8 mouse cellular contexts compared by ENCODE assay signal in genomic region chr10:93165416-93166381, GRCm38 (mm10). TPM values are rescaled to one million over a fixed set of nuclear protein-coding genes. Genes with fewer than 3 reads are reported as not detected.
DNase-seq lines count a peak whose midpoint lies in the region; ATAC-seq and TF ChIP-seq lines count a peak whose summit lies in the region.

No protein-coding gene starts in this region.

- no peaks in the 10 kb centered on the region for H3K27me3 ChIP-seq in spleen, adult 2 months (ENCODE audit: control insufficient read depth, insufficient read depth, low read length)
- no peaks in the 10 kb centered on the region for H3K27me3 ChIP-seq in embryonic facial prominence, embryonic 12.5 days
- no peaks in the 10 kb centered on the region for H3K27me3 ChIP-seq in hindbrain, postnatal 0 days (ENCODE audit: insufficient read depth, low read length)
- no peaks in the 10 kb centered on the region for H3K27me3 ChIP-seq in midbrain, postnatal 0 days (ENCODE audit: insufficient read depth, low read length)

- no peak for TF ChIP-seq POLR2A in spleen, adult 2 months (IDR thresholded peaks at IDR 0.05; ENCODE audit: low read depth, low read length)

- ATAC-seq in embryonic facial prominence, embryonic 12.5 days (ENCODE audit: insufficient number of reproducible peaks, insufficient read depth, low FRiP score, low TSS enrichment), result no peak
- ATAC-seq in hindbrain, postnatal 0 days, result no peak
- ATAC-seq in midbrain, postnatal 0 days (ENCODE audit: low FRiP score), result no peak

- TF ChIP-seq CTCF in spleen, adult 2 months (IDR thresholded peaks at IDR 0.05; ENCODE audit: extremely low read depth, insufficient read depth, insufficient read length, insufficient replicate concordance), result no peak
- no peak for TF ChIP-seq CTCF in hindbrain, postnatal 0 days (IDR thresholded peaks at IDR 0.05; ENCODE audit: low read depth)
- TF ChIP-seq CTCF in midbrain, postnatal 0 days (IDR thresholded peaks at IDR 0.05), result no peak

- peak overlapping the region; percentile 16; the same call in 1 of the 2 replicates for H3K4me3 ChIP-seq in spleen, adult 2 months (ENCODE audit: extremely low read depth, insufficient read depth, insufficient read length)
- H3K4me3 ChIP-seq in embryonic facial prominence, embryonic 12.5 days, result no peak overlapping the region; the same call in 1 of the 2 replicates
- no peak overlapping the region for H3K4me3 ChIP-seq in hindbrain, postnatal 0 days (ENCODE audit: low read length)
- H3K4me3 ChIP-seq in midbrain, postnatal 0 days (ENCODE audit: low read depth, low read length), result peak overlapping the region; percentile 10; the same call in 1 of the 2 replicates

- peak overlapping the region; percentile 91 for H3K27ac ChIP-seq in spleen, adult 2 months (ENCODE audit: insufficient read depth, low read length)
- peak overlapping the region; percentile 69; the same call in 1 of the 2 replicates for H3K27ac ChIP-seq in embryonic facial prominence, embryonic 12.5 days
- peak overlapping the region; percentile 46; the same call in 1 of the 2 replicates for H3K27ac ChIP-seq in hindbrain, postnatal 0 days
- 0 out of 2 replicates have a peak overlapping the region, but pooled peaks have one; percentile 18 for H3K27ac ChIP-seq in midbrain, postnatal 0 days (ENCODE audit: low read depth, low read length)

- peak in 1 of 2 experiments; percentile 21 for DNase-seq in spleen, adult 2 months (ENCODE audit: low read depth in 1 of 2, low spot score in 2 of 2)
- DNase-seq in spleen, adult 12 weeks (ENCODE audit: low spot score), result no peak
- DNase-seq in hindbrain, postnatal 0 days (ENCODE audit: low spot score), result peak; percentile 22
- no peak for DNase-seq in midbrain, postnatal 0 days (ENCODE audit: low spot score)
- no peak for DNase-seq in left cerebral cortex, postnatal 4 days
- no peak for DNase-seq in adrenal gland, postnatal 10 days
- no peak for DNase-seq in gastrocnemius, postnatal 10 days

- intact Hi-C loops in left cerebral cortex, postnatal 4 days (cut with DNase I), result loop anchor here (10.0 kb wide), 2 partner anchors 49 to 91 kb away; no protein-coding TSS in a partner anchor

- H3K36me3 ChIP-seq in spleen, adult 2 months (ENCODE audit: control insufficient read depth, insufficient read depth, low read length), result no peaks in the 10 kb centered on the region
- no peaks in the 10 kb centered on the region for H3K36me3 ChIP-seq in embryonic facial prominence, embryonic 12.5 days
- H3K36me3 ChIP-seq in hindbrain, postnatal 0 days (ENCODE audit: insufficient read depth, low read length), result no peaks in the 10 kb centered on the region
- no peaks in the 10 kb centered on the region for H3K36me3 ChIP-seq in midbrain, postnatal 0 days (ENCODE audit: insufficient read depth, low read length)

- H3K9ac ChIP-seq in embryonic facial prominence, embryonic 12.5 days, result no peak overlapping the region
- 0 out of 2 replicates have a peak overlapping the region, but pooled peaks have one; percentile 15 for H3K9ac ChIP-seq in hindbrain, postnatal 0 days (replicated peaks; ENCODE audit: low read length)
- H3K9ac ChIP-seq in midbrain, postnatal 0 days (replicated peaks; ENCODE audit: low read length, poor library complexity, severe bottlenecking), result 0 out of 2 replicates have a peak overlapping the region, but pooled peaks have one; percentile 33

- WGBS in spleen, adult 2 months, result 6% methylated on average over 14 of the region's 14 CpGs
- 11% methylated on average over 14 of the region's 14 CpGs for WGBS in embryonic facial prominence, embryonic 12.5 days
- WGBS in hindbrain, postnatal 0 days, result 13% methylated on average over 14 of the region's 14 CpGs
- WGBS in midbrain, postnatal 0 days, result 15% methylated on average over 14 of the region's 14 CpGs

- no peaks in the 10 kb centered on the region for H3K9me3 ChIP-seq in embryonic facial prominence, embryonic 12.5 days
- no peaks in the 10 kb centered on the region for H3K9me3 ChIP-seq in hindbrain, postnatal 0 days (ENCODE audit: low read length)
- H3K9me3 ChIP-seq in midbrain, postnatal 0 days (ENCODE audit: low read length), result no peaks in the 10 kb centered on the region

- H3K4me1 ChIP-seq in spleen, adult 2 months (ENCODE audit: control insufficient read depth, insufficient read depth, insufficient read length), result peaks cover 25% of the 10 kb centered on the region
- peaks cover 26% of the 10 kb centered on the region for H3K4me1 ChIP-seq in embryonic facial prominence, embryonic 12.5 days
- peaks cover 11% of the 10 kb centered on the region; the same call in 1 of the 2 replicates for H3K4me1 ChIP-seq in hindbrain, postnatal 0 days (ENCODE audit: insufficient read depth, low read length)
- H3K4me1 ChIP-seq in midbrain, postnatal 0 days (ENCODE audit: insufficient read depth, low read length), result peaks cover 18% of the 10 kb centered on the region

- H3K4me2 ChIP-seq in embryonic facial prominence, embryonic 12.5 days (replicated peaks), result peak overlapping the region; percentile 33
- H3K4me2 ChIP-seq in hindbrain, postnatal 0 days (ENCODE audit: low read depth, low read length), result peak overlapping the region; percentile 43
- peak overlapping the region; percentile 33 for H3K4me2 ChIP-seq in midbrain, postnatal 0 days (ENCODE audit: low read depth, low read length, poor library complexity, severe bottlenecking)

RNA-seq across cellular contexts. Expression of gene Cdk17, which starts 5.0 kb away (rescaled TPM):
- 18.5 and 27.3 TPM in 2 replicates for polyA plus RNA-seq in spleen, adult 2 months (2012; rRNA removed)
- 26.0 and 28.2 TPM in 2 replicates for polyA plus RNA-seq in embryonic facial prominence, embryonic 12.5 days (2016; fragmentation: Nextera tagmentation; extraction: Ambion mirVana)
- 63.3 and 82.1 TPM in 2 replicates for total RNA-seq in hindbrain, postnatal 0 days (2014; rRNA removed)
- 32.4 and 32.6 TPM in 2 replicates for polyA plus RNA-seq in hindbrain, postnatal 0 days (2015; fragmentation: Nextera tagmentation; extraction: Ambion mirVana)
- total RNA-seq in midbrain, postnatal 0 days (2014; rRNA removed), result 91.1 and 105 TPM in 2 replicates
- polyA plus RNA-seq in midbrain, postnatal 0 days (2015; fragmentation: Nextera tagmentation; extraction: Ambion mirVana), result 33.4 and 34.3 TPM in 2 replicates
- total RNA-seq in left cerebral cortex, postnatal 4 days (2021), result 100 to 1,000 TPM; 102 to 106 TPM
- total RNA-seq in adrenal gland, postnatal 10 days (2021), result 10 to 100 TPM; 37.3 to 38.7 TPM
- total RNA-seq in gastrocnemius, postnatal 10 days (2021), result 10 to 100 TPM; 18.6 to 22.6 TPM

Comparison
In these comparisons a context has a peak if more than half of its experiments do, and no peak if none do; other contexts are left out.
1. H3K27ac ChIP-seq: peak in every context shown above with its lines; median percentile 91 in spleen, adult 2 months; 69 in embryonic facial prominence, embryonic 12.5 days; 46 in hindbrain, postnatal 0 days; 18 in midbrain, postnatal 0 days.
2. H3K4me3 ChIP-seq: peak in spleen, adult 2 months (single experiment) and midbrain, postnatal 0 days (single experiment); none in embryonic facial prominence, embryonic 12.5 days (single experiment) and hindbrain, postnatal 0 days (single experiment).
3. Peak in every context shown above with its lines, with median percentiles within 50 percentile points of each other: H3K4me2 ChIP-seq.